Mouse (Mus musculus): Measurements from ENCODE around the gene Sun1.

DNA sequence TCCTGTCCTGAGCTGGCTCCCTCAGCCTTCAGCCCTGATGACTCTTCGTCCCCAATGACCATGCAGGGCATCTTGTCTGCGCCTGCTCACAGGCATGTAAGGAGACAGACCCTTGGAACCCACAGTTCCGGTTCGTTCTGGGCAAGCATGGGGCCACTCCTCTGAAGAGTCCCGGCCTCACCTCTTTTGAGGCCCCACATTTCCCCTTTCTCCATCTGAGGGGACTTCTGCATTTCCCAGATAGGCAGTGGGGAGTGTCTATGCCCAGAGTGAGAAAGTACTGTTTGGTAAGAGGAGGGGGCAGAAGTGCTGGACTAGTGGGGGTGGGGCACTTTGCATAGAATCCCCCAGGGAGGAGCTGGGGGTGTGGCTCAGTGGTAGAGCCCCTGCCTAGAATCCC, 86.7 kb downstream of the Sun1 start:
- TF ChIP-seq POLR2A (IDR thresholded peaks at IDR 0.05; ENCODE audit: borderline replicate concordance, low read depth, low read length): no peak
- no peak for TF ChIP-seq CTCF (IDR thresholded peaks at IDR 0.05; ENCODE audit: low read depth, low read length)
